Mouse (Mus musculus) CH12.LX (cell line): ENCODE data around the gene Arhgef19. TPM values are rescaled to one million over a fixed set of nuclear protein-coding genes. Genes with fewer than 3 reads are reported as not detected.

Experiments used
- DNase-seq: peaks from one replicate; pipeline ENCODE4 v3.0.0-alpha.2; 2013; ENCODE audit errors: extremely low read depth
- H3K27ac ChIP-seq: 2 replicates; pipeline ENCODE4 v1.5.1; 2012; ENCODE audit warnings: low read depth, mild to moderate bottlenecking, control low read depth, moderate library complexity; ENCODE audit not compliant: insufficient read depth
- H3K27me3 ChIP-seq: replicated peaks from 2 replicates; pipeline ENCODE3; 2012; ENCODE audit warnings: inconsistent platforms
- H3K36me3 ChIP-seq, 2 experiments: replicated peaks in 1 of 2; 2 replicates each; pipeline versions ENCODE3 to v1.6.1; 2012; ENCODE audit warnings: inconsistent platforms in 1 of 2, low read length in 1 of 2, mild to moderate bottlenecking in 1 of 2, mixed read lengths in 1 of 2, moderate library complexity in 1 of 2; ENCODE audit not compliant: control insufficient read depth in 1 of 2, insufficient read depth in 1 of 2
- H3K4me1 ChIP-seq, 2 experiments: 2 replicates each; pipeline ENCODE4 v1.6.1; 2012; ENCODE audit warnings: inconsistent platforms in 1 of 2, moderate library complexity in 1 of 2; ENCODE audit not compliant: insufficient read depth in 2 of 2, control insufficient read depth in 1 of 2
- H3K4me2 ChIP-seq: 2 replicates; pipeline ENCODE4 v1.6.1; 2012; ENCODE audit warnings: low read depth, mild to moderate bottlenecking, control low read depth; ENCODE audit not compliant: poor library complexity, insufficient read depth, severe bottlenecking
- H3K4me3 ChIP-seq, 3 experiments: fragments of 150-350 bp in 1 of 3; sonication (generic) in 1 of 3; replicated peaks in 1 of 3; 2 replicates each; pipeline versions ENCODE3 to v1.5.1; 2011 to 2012; ENCODE audit warnings: low read depth in 2 of 3, low read length in 2 of 3, mild to moderate bottlenecking in 2 of 3, moderate library complexity in 2 of 3, control low read depth in 1 of 3, improper control_type of control experiment in 1 of 3, inconsistent platforms in 1 of 3, mixed read lengths in 1 of 3; ENCODE audit not compliant: poor library complexity in 1 of 3
- H3K79me2 ChIP-seq: replicated peaks from 2 replicates; pipeline ENCODE4 v1.6.1; 2012; ENCODE audit warnings: mild to moderate bottlenecking, moderate library complexity; ENCODE audit not compliant: control insufficient read depth, poor library complexity, insufficient read depth, severe bottlenecking; ENCODE audit errors: extremely low read depth
- H3K9ac ChIP-seq: 2 replicates; pipeline ENCODE4 v1.6.1; 2012; ENCODE audit warnings: low read depth, mild to moderate bottlenecking, control low read depth, moderate library complexity; ENCODE audit not compliant: insufficient read depth
- H3K9me3 ChIP-seq: replicated peaks from 2 replicates; pipeline ENCODE3; 2012; ENCODE audit warnings: low read length, inconsistent platforms, mixed read lengths
- CHD1 ChIP-seq: IDR thresholded peaks from 2 replicates; pipeline ENCODE4 v1.6.1; 2012; ENCODE audit warnings: low read depth, low read length, improper control_type of control experiment, inconsistent platforms
- CHD2 ChIP-seq: IDR thresholded peaks from 2 replicates; pipeline ENCODE4 v1.6.1; 2011; ENCODE audit warnings: low read length, improper control_type of control experiment
- CTCF ChIP-seq, 2 experiments: IDR thresholded peaks in 1 of 2; conservative IDR thresholded peaks in 1 of 2; 2 replicates each; pipeline ENCODE4 v1.5.1; 2011 to 2012; ENCODE audit warnings: low read depth in 2 of 2, low read length in 2 of 2, improper control_type of control experiment in 1 of 2, inconsistent platforms in 1 of 2, mild to moderate bottlenecking in 1 of 2, moderate library complexity in 1 of 2
- E2F4 ChIP-seq: IDR thresholded peaks from 2 replicates; pipeline ENCODE4 v1.6.1; 2011; ENCODE audit warnings: low read depth, low read length, improper control_type of control experiment; ENCODE audit not compliant: insufficient replicate concordance
- ELF1 ChIP-seq: IDR thresholded peaks from 2 replicates; pipeline ENCODE4 v1.6.1; 2014; ENCODE audit warnings: low read depth, mild to moderate bottlenecking, inconsistent platforms, low read length, improper control_type of control experiment
- ETS1 ChIP-seq: conservative IDR thresholded peaks from 2 replicates; pipeline ENCODE4 v1.6.1; 2012; ENCODE audit warnings: low read depth, mild to moderate bottlenecking, inconsistent platforms, low read length, improper control_type of control experiment, moderate library complexity
- GABPA ChIP-seq: IDR thresholded peaks from 2 replicates; pipeline ENCODE4 v1.6.1; 2012; ENCODE audit warnings: low read depth, low read length, improper control_type of control experiment, inconsistent platforms; ENCODE audit not compliant: insufficient replicate concordance
- JUN ChIP-seq: IDR thresholded peaks from 2 replicates; pipeline ENCODE4 v1.6.1; 2011; ENCODE audit warnings: low read depth, mild to moderate bottlenecking, low read length, improper control_type of control experiment, moderate library complexity; ENCODE audit not compliant: insufficient read depth
- JUND ChIP-seq: conservative IDR thresholded peaks from 2 replicates; pipeline ENCODE4 v1.6.1; 2011; ENCODE audit warnings: low read depth, low read length, improper control_type of control experiment
- KAT2A ChIP-seq: IDR thresholded peaks from 2 replicates; pipeline ENCODE4 v1.6.1; 2012; ENCODE audit warnings: low read length, improper control_type of control experiment, inconsistent platforms; ENCODE audit not compliant: insufficient replicate concordance
- MAZ ChIP-seq: IDR thresholded peaks from 2 replicates; pipeline ENCODE4 v1.6.1; 2012; ENCODE audit warnings: low read depth, mild to moderate bottlenecking, inconsistent platforms, low read length, improper control_type of control experiment, moderate library complexity
- MEF2A ChIP-seq: IDR thresholded peaks from 2 replicates; pipeline ENCODE4 v1.6.1; 2014; ENCODE audit warnings: low read depth, mild to moderate bottlenecking, inconsistent platforms, low read length, improper control_type of control experiment, borderline replicate concordance
- MXI1 ChIP-seq: IDR thresholded peaks from 2 replicates; pipeline ENCODE4 v1.6.1; 2011; ENCODE audit warnings: mild to moderate bottlenecking, low read depth, low read length, improper control_type of control experiment
- MYC ChIP-seq: IDR thresholded peaks from 2 replicates; pipeline ENCODE4 v1.6.1; 2011; ENCODE audit warnings: low read depth, mild to moderate bottlenecking, improper control_type of control experiment, low read length
- NELFE ChIP-seq: IDR thresholded peaks from 2 replicates; pipeline ENCODE4 v1.6.1; 2011; ENCODE audit warnings: low read depth, low read length, improper control_type of control experiment
- NRF1 ChIP-seq: IDR thresholded peaks from 2 replicates; pipeline ENCODE4 v1.6.1; 2014; ENCODE audit warnings: low read depth, mild to moderate bottlenecking, inconsistent platforms, low read length, improper control_type of control experiment, moderate library complexity
- PAX5 ChIP-seq: IDR thresholded peaks from 2 replicates; pipeline ENCODE4 v1.6.1; 2012; ENCODE audit warnings: low read length, inconsistent platforms, mixed read lengths
- POLR2A ChIP-seq: IDR thresholded peaks from 2 replicates; pipeline ENCODE4 v1.6.1; 2011; ENCODE audit warnings: low read depth, mild to moderate bottlenecking, improper control_type of control experiment, low read length
- RCOR1 ChIP-seq: conservative IDR thresholded peaks from 2 replicates; pipeline ENCODE4 v1.6.1; 2012; ENCODE audit warnings: low read depth, mild to moderate bottlenecking, inconsistent platforms, low read length, improper control_type of control experiment
- SIN3A ChIP-seq: IDR thresholded peaks from 2 replicates; pipeline ENCODE4 v1.6.1; 2012; ENCODE audit warnings: low read length, improper control_type of control experiment, inconsistent platforms
- SMC3 ChIP-seq: IDR thresholded peaks from 2 replicates; pipeline ENCODE4 v1.6.1; 2011; ENCODE audit warnings: low read depth, low read length, improper control_type of control experiment
- TCF12 ChIP-seq: IDR thresholded peaks from 2 replicates; pipeline ENCODE4 v1.6.1; 2014; ENCODE audit warnings: low read depth, mild to moderate bottlenecking, inconsistent platforms, low read length, improper control_type of control experiment
- ZMIZ1 ChIP-seq: IDR thresholded peaks from 2 replicates; pipeline ENCODE4 v1.6.1; 2012; ENCODE audit warnings: low read depth, mild to moderate bottlenecking, inconsistent platforms, low read length, improper control_type of control experiment
- dilution Hi-C: fragments of 300-500 bp; cut with MboI; formaldehyde crosslinking; loops from 2 replicates; pipeline ENCODE4 v1.14.3; 2020; ENCODE audit warnings: low sequenced_read_pairs; ENCODE audit not compliant: extremely low pct_unique_long_range_greater_than_20kb, extremely low pct_ligation_motif_present
- in situ Hi-C: fragments of 300-500 bp; cut with MboI; formaldehyde crosslinking; loops from 3 replicates; pipeline ENCODE4 v1.14.3; 2019; ENCODE audit warnings: low sequenced_read_pairs, low pct_ligation_motif_present, low pct_unique_long_range_greater_than_20kb, mixed read lengths
- polyA plus RNA-seq: library from polyadenylated mRNA; unstranded; fragments of >175 nt; gene quantifications from 2 replicates; pipeline ENCODE4 v1.2.1, GENCODE M21; 2012; ENCODE audit warnings: low read depth; ENCODE audit not compliant: insufficient read length
- total RNA-seq, 2 experiments: library from RNA; depleted of rRNA; stranded (reverse); fragments of 300-350 nt in 1 of 2; fragments of >200 nt in 1 of 2; gene quantifications; 2 replicates each; pipeline ENCODE4 v1.2.3; 2012 to 2014

The Arhgef19 gene
- total RNA-seq (2012; rRNA removed) (0.08 and 0.21 TPM in 2 replicates), total RNA-seq (2014; rRNA removed) (0.15 TPM in 1 of 2 replicates, not detected in the other), polyA plus RNA-seq (0.19 and 0.40 TPM in 2 replicates)

GRCm38 (mm10) chr4:141239388-141240125 is at the start of gene Arhgef19:
Gene Arhgef19, plus strand, starts transcription at chr4:141239499.
- Histone ChIP-seq H3K79me2 (no peaks in the 10 kb centered on the region), H3K36me3 (no peaks in the 10 kb centered on the region), H3K4me3 (peak within 1 kb of the TSS in 1 of 3 experiments; percentile 42), H3K4me2 (peak within 1 kb of the TSS; percentile 81), H3K9me3 (no peaks in the 10 kb centered on the region), H3K4me1 (peaks cover 2 to 10% of the 10 kb centered on the region in 2 experiments; a peak in 2 of 4 replicates), H3K27me3 (peaks cover 90% of the 10 kb centered on the region), H3K27ac (no peak within 1 kb of the TSS), H3K9ac (no peak within 1 kb of the TSS)
- DNase-seq: peak; percentile 80
- dilution Hi-C loops (no loop called here), in situ Hi-C loops (no loop called here)
- TF ChIP-seq CTCF (conservative IDR thresholded peaks at IDR 0.05 in 1 of 2, IDR thresholded peaks at IDR 0.05 in 1 of 2; ENCODE audit: low read depth in 2 of 2, low read length in 2 of 2) (no peak), POLR2A (peak; percentile 51; the same call in 1 of the 2 replicates), MAZ (0 out of 2 replicates have a peak, but pooled peaks have one; percentile 48)

GRCm38 (mm10) chr4:141191294-141191693 is 48.0 kb upstream of the Arhgef19 start:
- no peaks in the 10 kb centered on the region for H3K9me3 ChIP-seq
- no peaks in the 10 kb centered on the region for H3K79me2 ChIP-seq
- H3K27ac ChIP-seq: no peak overlapping the region
- H3K9ac ChIP-seq: no peak overlapping the region
- TF ChIP-seq JUND (no peak), MYC (no peak), SMC3 (no peak), E2F4 (no peak), CHD2 (no peak), ETS1 (no peak)
- no peak for DNase-seq
- no peak overlapping the region for H3K4me3 ChIP-seq
- H3K4me1 ChIP-seq: peaks cover 8 to 22% of the 10 kb centered on the region in 2 experiments
- in situ Hi-C loops: no loop called here
- no peak overlapping the region for H3K4me2 ChIP-seq
- H3K36me3 ChIP-seq: peaks cover 33 to 84% of the 10 kb centered on the region in 2 experiments
- dilution Hi-C loops: no loop called here
- no peaks in the 10 kb centered on the region for H3K27me3 ChIP-seq

GRCm38 (mm10) chr4:141194553-141194952 is 44.7 kb upstream of the Arhgef19 start:
- Histone ChIP-seq H3K9ac (no peak overlapping the region), H3K27ac (peak overlapping the region; percentile 14), H3K4me3 (peak overlapping the region in 1 of 3 experiments; percentile 12), H3K27me3 (no peaks in the 10 kb centered on the region), H3K4me2 (no peak overlapping the region), H3K36me3 (peaks cover 57 to 91% of the 10 kb centered on the region in 2 experiments), H3K9me3 (peaks cover 6% of the 10 kb centered on the region), H3K4me1 (peaks cover 8 to 22% of the 10 kb centered on the region in 2 experiments), H3K79me2 (no peaks in the 10 kb centered on the region)
- in situ Hi-C loops (no loop called here), dilution Hi-C loops (no loop called here)
- peak; percentile 77 for DNase-seq
- no peak for TF ChIP-seq CHD1
- no peak for TF ChIP-seq SIN3A
- TF ChIP-seq SMC3: no peak
- no peak for TF ChIP-seq NRF1
- peak; percentile 20; the same call in 1 of the 2 replicates for TF ChIP-seq MEF2A
- no peak for TF ChIP-seq PAX5
- no peak for TF ChIP-seq MXI1
- TF ChIP-seq ELF1: no peak
- TF ChIP-seq TCF12: no peak
- no peak for TF ChIP-seq NELFE
- no peak for TF ChIP-seq GABPA
- TF ChIP-seq E2F4: no peak
- TF ChIP-seq JUND: peak; percentile 71
- no peak for TF ChIP-seq RCOR1
- peak; percentile 42; the same call in 1 of the 2 replicates for TF ChIP-seq JUN
- TF ChIP-seq CHD2: 0 out of 2 replicates have a peak, but pooled peaks have one; percentile 26
- no peak for TF ChIP-seq ZMIZ1
- no peak for TF ChIP-seq KAT2A
